ENCODE assay signal across 17 mouse cellular contexts in genomic region chr17:45924595-45924994, GRCm38 (mm10).
"Had no signal": no experiment of that assay in that cellular context is flagged by ENCODE, and none has a peak within 500 bp of the region (broad histone marks: within the 10 kb centered on the region; RNA-seq: fewer than 3 reads in every experiment).

No protein-coding gene starts in this region.

- H3K9ac ChIP-seq: liver, embryonic 15.5 days; liver, postnatal 0 days; lung, embryonic 15.5 days; midbrain, embryonic 13.5 days; midbrain, embryonic 15.5 days; neural tube, embryonic 12.5 days had no signal

- H3K4me2 ChIP-seq: liver, embryonic 15.5 days; lung, embryonic 15.5 days; midbrain, embryonic 13.5 days; midbrain, embryonic 15.5 days; neural tube, embryonic 12.5 days had no signal

- DNase-seq: liver, postnatal 0 days; lung, adult 2 months; lung, postnatal 14 days; lung, postnatal 36 days; right cerebral cortex, postnatal 25 days; right cerebral cortex, postnatal 4 days; spleen, adult 18-20 months; thymus, adult 18-20 months; thymus, postnatal 14 days; thymus, postnatal 36 days had no signal

- H3K27me3 ChIP-seq: liver, embryonic 15.5 days; lung, embryonic 15.5 days; midbrain, embryonic 13.5 days; midbrain, embryonic 15.5 days; neural tube, embryonic 12.5 days had no signal

- H3K9me3 ChIP-seq: liver, embryonic 15.5 days; lung, embryonic 15.5 days; megakaryocyte, embryonic 14.5 days; midbrain, embryonic 13.5 days; midbrain, embryonic 15.5 days; neural tube, embryonic 12.5 days had no signal

- H3K4me1 ChIP-seq: midbrain, embryonic 13.5 days; midbrain, embryonic 15.5 days had no signal

- ATAC-seq: liver, postnatal 0 days; midbrain, embryonic 13.5 days; midbrain, embryonic 15.5 days had no signal

- H3K27ac ChIP-seq: liver, embryonic 15.5 days; lung, embryonic 15.5 days; macrophage; midbrain, embryonic 13.5 days; midbrain, embryonic 15.5 days; neural tube, embryonic 12.5 days had no signal

- H3K36me3 ChIP-seq: liver, embryonic 15.5 days; lung, embryonic 15.5 days; midbrain, embryonic 13.5 days; midbrain, embryonic 15.5 days; neural tube, embryonic 12.5 days had no signal

- H3K4me3 ChIP-seq: liver, embryonic 15.5 days; lung, embryonic 15.5 days; megakaryocyte, embryonic 14.5 days; midbrain, embryonic 13.5 days; midbrain, embryonic 15.5 days; neural tube, embryonic 12.5 days had no signal
